Mouse (Mus musculus) C2C12 (cell line): ENCODE results near the gene Scrn3.

Experiments used
- CEBPB ChIP-seq: IDR thresholded peaks from one replicate; pipeline ENCODE4 v1.6.1; 2011; ENCODE audit warnings: low read depth, mild to moderate bottlenecking, control low read depth, moderate library complexity
- CTCF ChIP-seq: IDR thresholded peaks from one replicate; pipeline ENCODE4 v1.5.1; 2011; ENCODE audit not compliant: control insufficient read depth, insufficient read depth, insufficient read length
- FOSL1 ChIP-seq: IDR thresholded peaks from one replicate; pipeline ENCODE4 v1.8.0; 2011; ENCODE audit warnings: mild to moderate bottlenecking, low read length; ENCODE audit not compliant: poor library complexity, insufficient read depth, severe bottlenecking
- MAX ChIP-seq: IDR thresholded peaks from one replicate; pipeline ENCODE4 v1.6.1; 2011; ENCODE audit warnings: mild to moderate bottlenecking, control low read depth
- MYOD1 ChIP-seq: IDR thresholded peaks from one replicate; pipeline ENCODE4 v1.6.1; 2011; ENCODE audit warnings: low read depth; ENCODE audit not compliant: control insufficient read depth, insufficient read length
- MYOG ChIP-seq: IDR thresholded peaks from one replicate; pipeline ENCODE4 v1.6.1; 2011; ENCODE audit not compliant: control insufficient read depth, insufficient read length; ENCODE audit errors: extremely low read depth
- USF1 ChIP-seq: IDR thresholded peaks from one replicate; pipeline ENCODE4 v1.6.1; 2011; ENCODE audit warnings: low read depth, mild to moderate bottlenecking, control low read depth, moderate library complexity

DNA sequence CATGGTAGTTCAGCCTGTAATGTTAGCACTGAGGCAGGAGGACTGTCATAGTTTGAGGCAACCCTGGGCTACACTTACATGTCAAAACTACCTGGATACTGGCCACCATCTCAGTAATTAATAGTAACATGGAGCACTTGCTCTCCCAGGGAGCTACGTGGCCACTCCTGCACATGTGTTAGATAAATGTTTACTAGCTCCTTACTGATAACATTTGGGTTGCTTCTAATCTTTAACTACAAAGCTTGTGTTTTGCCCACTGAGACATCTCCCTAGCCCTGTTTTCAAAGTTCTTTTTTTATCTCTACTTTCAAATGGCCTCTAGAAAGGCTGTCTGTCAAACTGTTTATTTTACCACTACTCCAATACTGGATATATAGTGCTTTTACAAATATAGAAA is 10.4 kb upstream of the Scrn3 start:
- TF ChIP-seq CTCF (no peak), MYOD1 (no peak), CEBPB (no peak), FOSL1 (no peak), MAX (no peak), USF1 (no peak), MYOG (no peak)
